Mouse (Mus musculus) heart, embryonic 14.5 days (tissue): ENCODE data around the gene Ncoa3. TPM values are rescaled to one million over a fixed set of nuclear protein-coding genes. Genes with fewer than 3 reads are reported as not detected.

Experiments
- ATAC-seq: fragments of 200-750 bp; cut with Nextera tagmentation; 2 replicates; pipeline ENCODE4 v1.8.0; 2017; ENCODE audit warnings: low read depth, moderate TSS enrichment; ENCODE audit not compliant: insufficient number of reproducible peaks, insufficient read depth, low FRiP score
- H3K27ac ChIP-seq, 2 experiments: fragments of 200-500 bp in 1 of 2; fragments of 300-500 bp in 1 of 2; sonication (generic) in 1 of 2; replicated peaks in 1 of 2; 2 replicates each; pipeline ENCODE4 v1.5.1; 2012 to 2014; ENCODE audit warnings: low read depth in 2 of 2, low read length in 2 of 2, control low read depth in 1 of 2, mild to moderate bottlenecking in 1 of 2, mixed read lengths in 1 of 2; ENCODE audit not compliant: control insufficient read depth in 1 of 2, insufficient read depth in 1 of 2
- H3K27me3 ChIP-seq: fragments of 300-500 bp; sonication (generic); 2 replicates; pipeline ENCODE4 v1.6.1; 2014; ENCODE audit warnings: mild to moderate bottlenecking, low read length, control low read depth; ENCODE audit not compliant: control insufficient read depth, insufficient read depth
- H3K36me3 ChIP-seq: fragments of 300-500 bp; sonication (generic); 2 replicates; pipeline ENCODE4 v1.6.1; 2014; ENCODE audit warnings: mild to moderate bottlenecking, control low read depth, low read length, mixed read lengths; ENCODE audit not compliant: control insufficient read depth, insufficient read depth
- H3K4me1 ChIP-seq, 2 experiments: fragments of 200-500 bp in 1 of 2; fragments of 300-500 bp in 1 of 2; sonication (generic) in 1 of 2; 2 replicates each; pipeline ENCODE4 v1.6.1; 2012 to 2014; ENCODE audit warnings: low read length in 2 of 2, control low read depth in 1 of 2, mixed read lengths in 1 of 2; ENCODE audit not compliant: control insufficient read depth in 2 of 2, insufficient read depth in 2 of 2
- H3K4me2 ChIP-seq: fragments of 300-500 bp; sonication (generic); 2 replicates; pipeline ENCODE4 v1.6.1; 2014; ENCODE audit warnings: mild to moderate bottlenecking, low read length
- H3K4me3 ChIP-seq, 2 experiments: fragments of 200-500 bp in 1 of 2; fragments of 300-500 bp in 1 of 2; sonication (generic) in 1 of 2; 2 replicates each; pipeline ENCODE4 v1.5.1; 2012 to 2014; ENCODE audit warnings: low read length in 2 of 2, mild to moderate bottlenecking in 2 of 2, control low read depth in 1 of 2, low read depth in 1 of 2, moderate library complexity in 1 of 2; ENCODE audit not compliant: control insufficient read depth in 1 of 2, insufficient read depth in 1 of 2
- H3K9ac ChIP-seq: fragments of 300-500 bp; sonication (generic); 2 replicates; pipeline ENCODE4 v1.6.1; 2014; ENCODE audit warnings: mild to moderate bottlenecking, low read length
- H3K9me3 ChIP-seq: fragments of 300-500 bp; sonication (generic); 2 replicates; pipeline ENCODE4 v1.6.1; 2016; ENCODE audit warnings: low read length, control low read depth; ENCODE audit not compliant: control insufficient read depth
- WGBS: fragments of 180-500 bp; shearing (Covaris S2); extraction: QIAGEN DNeasy Blood & Tissue Kit; methylation state at CpG from one replicate; pipeline ENCODE4 v1.1.7; 2014; 5-methylcytosine and 5-hydroxymethylcytosine counted together
- polyA plus RNA-seq: library from polyadenylated mRNA; unstranded; fragments of >200 nt; fragmentation: Nextera tagmentation; extraction: Ambion mirVana; gene quantifications from 2 replicates; pipeline ENCODE4 v1.2.1, GENCODE M21; 2014

The Ncoa3 gene
- polyA plus RNA-seq, 1 experiment from 2014 or later: 12.5 TPM

DNA sequence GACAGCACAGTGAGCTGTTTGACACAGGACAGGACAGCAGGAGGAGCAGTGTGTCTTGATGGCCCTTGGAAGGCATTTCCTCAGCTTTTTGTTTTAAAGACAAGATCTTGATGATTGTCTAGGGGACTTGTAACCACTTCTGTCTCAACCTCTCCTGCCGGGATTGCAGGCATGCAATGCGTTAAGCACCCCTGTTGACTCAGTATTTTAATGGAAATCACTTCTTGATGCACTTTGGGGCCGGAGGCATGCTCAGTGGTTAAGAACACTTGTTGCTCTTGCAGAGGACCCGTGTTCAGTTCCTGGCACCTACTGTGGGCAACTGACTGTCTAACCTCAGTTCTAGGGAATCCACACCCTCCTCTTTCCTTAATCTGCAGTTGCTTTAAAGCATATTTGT, 74.0 kb downstream of the Ncoa3 start:
- no peaks in the 10 kb centered on the region for H3K27me3 ChIP-seq
- H3K27ac ChIP-seq: no peak overlapping the region
- H3K4me1 ChIP-seq: no peaks in the 10 kb centered on the region; a peak in 2 of 4 replicates
- no peak overlapping the region for H3K4me2 ChIP-seq
- 89% methylated on average over 4 of the region's 4 CpGs for WGBS
- H3K4me3 ChIP-seq: no peak overlapping the region
- H3K9me3 ChIP-seq: no peaks in the 10 kb centered on the region
- no peak overlapping the region for H3K9ac ChIP-seq
- ATAC-seq: no peak
- H3K36me3 ChIP-seq: peaks cover 92% of the 10 kb centered on the region

DNA sequence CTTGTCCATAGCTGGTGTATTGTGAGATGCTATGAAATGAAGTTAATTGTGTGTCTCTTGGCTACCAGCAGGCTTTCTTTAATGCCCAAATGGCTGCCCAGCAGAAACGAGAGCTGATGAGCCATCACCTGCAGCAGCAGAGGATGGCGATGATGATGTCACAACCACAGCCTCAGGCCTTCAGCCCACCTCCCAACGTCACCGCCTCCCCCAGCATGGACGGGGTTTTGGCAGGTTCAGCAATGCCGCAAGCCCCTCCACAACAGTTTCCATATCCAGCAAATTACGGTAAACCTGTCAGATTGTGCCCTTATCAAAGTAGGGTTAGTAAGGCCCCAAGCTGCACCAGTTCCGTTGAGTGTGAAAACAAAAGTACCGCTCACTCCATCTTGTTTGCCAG, 75.8 kb downstream of the Ncoa3 start:
- Histone ChIP-seq H3K9ac (no peak overlapping the region), H3K27me3 (no peaks in the 10 kb centered on the region), H3K27ac (no peak overlapping the region), H3K36me3 (peaks cover 93% of the 10 kb centered on the region), H3K9me3 (no peaks in the 10 kb centered on the region), H3K4me3 (no peak overlapping the region), H3K4me1 (no peaks in the 10 kb centered on the region; a peak in 2 of 4 replicates), H3K4me2 (no peak overlapping the region)
- ATAC-seq: no peak
- 76% methylated on average over 9 of the region's 9 CpGs for WGBS

DNA sequence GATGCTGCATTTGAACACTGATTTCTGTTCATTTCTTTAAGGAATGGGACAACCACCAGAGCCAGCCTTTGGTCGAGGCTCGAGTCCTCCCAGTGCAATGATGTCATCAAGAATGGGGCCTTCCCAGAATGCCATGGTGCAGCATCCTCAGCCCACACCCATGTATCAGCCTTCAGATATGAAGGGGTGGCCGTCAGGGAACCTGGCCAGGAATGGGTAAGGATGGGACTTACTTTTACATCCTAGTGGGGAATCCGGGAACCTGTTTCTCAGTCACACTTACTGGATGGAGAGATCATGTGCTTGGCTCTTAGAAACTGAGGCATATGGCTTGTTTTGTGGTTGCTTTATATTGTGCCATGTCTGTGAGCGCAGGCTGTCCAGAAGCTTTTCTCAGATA, 76.7 kb downstream of the Ncoa3 start:
- peaks cover 93% of the 10 kb centered on the region for H3K36me3 ChIP-seq
- no peak overlapping the region for H3K27ac ChIP-seq
- 81% methylated on average over 5 of the region's 5 CpGs for whole genome bisulfite sequencing
- H3K4me2 ChIP-seq: no peak overlapping the region
- H3K4me3 ChIP-seq: no peak overlapping the region
- H3K4me1 ChIP-seq: no peaks in the 10 kb centered on the region; a peak in 2 of 4 replicates
- H3K9me3 ChIP-seq: no peaks in the 10 kb centered on the region
- no peaks in the 10 kb centered on the region for H3K27me3 ChIP-seq
- H3K9ac ChIP-seq: no peak overlapping the region
- no peak for ATAC-seq

DNA sequence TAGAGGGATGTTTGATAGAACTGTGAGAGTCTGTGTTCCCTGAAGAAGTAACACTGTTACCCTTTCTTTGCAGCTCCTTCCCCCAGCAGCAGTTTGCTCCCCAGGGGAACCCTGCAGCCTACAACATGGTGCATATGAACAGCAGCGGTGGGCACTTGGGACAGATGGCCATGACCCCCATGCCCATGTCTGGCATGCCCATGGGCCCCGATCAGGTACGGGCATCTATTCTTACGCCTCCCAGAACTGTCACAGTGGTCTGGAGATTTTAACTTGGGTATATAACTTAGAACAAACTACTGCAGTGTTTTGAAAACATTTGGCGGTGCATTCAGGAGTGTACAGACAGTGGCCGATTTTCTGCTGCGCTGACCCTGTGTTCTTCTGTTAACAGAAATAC, 77.3 kb downstream of the Ncoa3 start:
- H3K4me3 ChIP-seq: no peak overlapping the region
- no peaks in the 10 kb centered on the region for H3K27me3 ChIP-seq
- no peak overlapping the region for H3K9ac ChIP-seq
- no peak for ATAC-seq
- no peak overlapping the region for H3K27ac ChIP-seq
- no peak overlapping the region for H3K4me2 ChIP-seq
- no peaks in the 10 kb centered on the region; a peak in 2 of 4 replicates for H3K4me1 ChIP-seq
- no peaks in the 10 kb centered on the region for H3K9me3 ChIP-seq
- peaks cover 93% of the 10 kb centered on the region for H3K36me3 ChIP-seq
- 79% methylated on average over 7 of the region's 7 CpGs for WGBS

DNA sequence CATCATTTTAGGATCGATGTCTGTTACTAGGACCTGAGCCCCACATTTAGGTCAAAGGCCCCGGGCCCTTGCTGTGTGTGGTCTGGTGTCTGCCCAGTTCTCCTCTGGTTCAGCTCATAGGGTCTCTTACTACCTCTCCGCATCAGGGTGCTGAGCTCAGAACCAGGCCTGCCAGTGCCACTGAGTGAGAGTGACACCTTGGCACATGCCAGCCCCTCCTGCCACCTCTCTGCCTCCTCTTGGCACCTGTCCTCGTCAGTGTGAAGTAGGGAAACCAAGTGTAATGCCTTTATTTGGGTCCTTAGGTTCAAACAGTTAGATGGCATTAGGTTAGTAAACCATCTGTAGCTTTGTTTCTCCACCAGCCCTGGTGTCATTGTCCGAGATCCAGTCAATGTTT, 79.0 kb downstream of the Ncoa3 start:
- Histone ChIP-seq H3K9me3 (no peaks in the 10 kb centered on the region), H3K9ac (no peak overlapping the region), H3K36me3 (peaks cover 90% of the 10 kb centered on the region), H3K4me1 (peaks cover 0 to 5% of the 10 kb centered on the region in 2 experiments; a peak in 3 of 4 replicates), H3K27ac (no peak overlapping the region), H3K4me2 (no peak overlapping the region), H3K27me3 (no peaks in the 10 kb centered on the region), H3K4me3 (no peak overlapping the region)
- whole genome bisulfite sequencing: 86% methylated on average over 5 of the region's 5 CpGs
- ATAC-seq: no peak

DNA sequence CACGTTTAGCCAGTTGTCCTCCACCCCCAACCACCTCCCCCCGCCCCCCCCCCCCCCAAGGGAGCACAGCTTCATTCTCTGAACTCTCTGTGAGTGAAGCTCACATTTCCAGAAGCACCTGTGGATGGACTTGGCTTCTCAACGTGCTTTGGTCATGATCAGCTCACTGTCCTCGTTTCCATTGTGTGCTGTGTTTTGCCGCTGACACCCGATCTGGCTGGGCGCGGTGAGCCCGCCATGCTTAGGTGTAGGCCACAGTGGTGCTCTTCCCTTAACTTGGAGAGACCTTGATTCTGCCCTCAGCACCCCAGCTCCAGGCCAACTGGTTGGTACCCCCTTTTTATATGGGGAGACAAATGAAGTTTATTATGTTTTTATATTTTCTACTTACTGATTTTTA, 79.5 kb downstream of the Ncoa3 start:
- Histone ChIP-seq H3K27ac (no peak overlapping the region), H3K27me3 (no peaks in the 10 kb centered on the region), H3K9me3 (no peaks in the 10 kb centered on the region), H3K9ac (no peak overlapping the region), H3K4me1 (peaks cover 0 to 6% of the 10 kb centered on the region in 2 experiments; a peak in 3 of 4 replicates), H3K4me3 (no peak overlapping the region), H3K4me2 (no peak overlapping the region), H3K36me3 (peaks cover 89% of the 10 kb centered on the region)
- 82% methylated on average over 9 of the region's 9 CpGs for WGBS
- no peak for ATAC-seq

DNA sequence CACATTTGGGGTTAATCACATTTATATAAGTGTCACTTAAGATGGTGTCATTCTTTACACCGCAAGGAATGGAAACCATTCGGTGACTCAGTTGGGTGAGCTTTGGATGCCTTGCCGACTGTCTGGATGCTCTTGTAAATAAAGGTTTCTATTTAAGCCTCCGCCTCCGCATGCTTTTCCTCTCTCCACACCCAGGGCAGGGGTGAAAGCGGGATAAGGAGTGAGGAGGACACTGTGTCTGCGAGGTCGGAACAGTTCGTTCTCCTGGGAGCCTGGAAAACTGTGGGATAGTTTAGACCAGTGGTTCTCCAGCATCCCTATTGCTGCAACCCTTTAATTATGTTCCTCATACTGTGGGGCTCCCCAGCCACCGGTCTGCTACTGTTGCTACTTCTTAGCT, 80.6 kb downstream of the Ncoa3 start:
- peaks cover 91% of the 10 kb centered on the region for H3K36me3 ChIP-seq
- no peak for ATAC-seq

DNA sequence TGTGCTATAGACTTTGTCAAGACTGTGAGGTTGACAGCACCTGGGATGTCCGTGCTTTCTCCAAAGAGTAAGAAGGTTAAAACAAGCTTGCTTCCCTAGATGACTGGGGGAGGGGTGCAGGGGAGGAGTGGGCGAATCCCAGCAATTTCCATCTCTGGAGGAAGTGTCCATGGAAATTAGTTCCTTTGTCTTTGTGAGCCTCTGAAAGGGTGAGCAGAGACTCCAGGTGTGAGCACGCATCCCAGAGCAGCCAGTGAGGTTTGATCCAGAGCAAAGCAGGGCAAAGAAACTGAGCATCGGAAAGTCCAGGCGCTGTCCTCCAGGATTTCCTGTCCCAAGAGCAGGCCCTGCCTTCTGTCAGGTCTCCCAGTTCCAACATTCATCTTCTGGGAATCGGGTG, 81.9 kb downstream of the Ncoa3 start:
- H3K27me3 ChIP-seq: no peaks in the 10 kb centered on the region
- no peak overlapping the region for H3K4me3 ChIP-seq
- H3K4me1 ChIP-seq: peaks cover 0 to 6% of the 10 kb centered on the region in 2 experiments; a peak in 3 of 4 replicates
- no peak overlapping the region for H3K27ac ChIP-seq
- no peak for ATAC-seq
- H3K9ac ChIP-seq: no peak overlapping the region
- 65% methylated on average over 6 of the region's 6 CpGs for WGBS
- H3K9me3 ChIP-seq: no peaks in the 10 kb centered on the region
- H3K36me3 ChIP-seq: peaks cover 90% of the 10 kb centered on the region
- no peak overlapping the region for H3K4me2 ChIP-seq

More for the DNA sequence above, 80.6 kb downstream of the Ncoa3 start:
- Histone ChIP-seq H3K9ac (no peak overlapping the region), H3K4me1 (peaks cover 0 to 6% of the 10 kb centered on the region in 2 experiments; a peak in 3 of 4 replicates), H3K9me3 (no peaks in the 10 kb centered on the region), H3K4me3 (no peak overlapping the region), H3K27me3 (no peaks in the 10 kb centered on the region), H3K4me2 (no peak overlapping the region), H3K27ac (no peak overlapping the region)
- WGBS: 38% methylated on average over 10 of the region's 10 CpGs
